Mouse (Mus musculus): ENCODE measurements around the gene Tas1r2. TPM values are rescaled to one million over a fixed set of nuclear protein-coding genes. Genes with fewer than 3 reads are reported as not detected.

Gene Tas1r2
- polyA plus RNA-seq, 1 experiment from 2014 or later, result not detected

DNA sequence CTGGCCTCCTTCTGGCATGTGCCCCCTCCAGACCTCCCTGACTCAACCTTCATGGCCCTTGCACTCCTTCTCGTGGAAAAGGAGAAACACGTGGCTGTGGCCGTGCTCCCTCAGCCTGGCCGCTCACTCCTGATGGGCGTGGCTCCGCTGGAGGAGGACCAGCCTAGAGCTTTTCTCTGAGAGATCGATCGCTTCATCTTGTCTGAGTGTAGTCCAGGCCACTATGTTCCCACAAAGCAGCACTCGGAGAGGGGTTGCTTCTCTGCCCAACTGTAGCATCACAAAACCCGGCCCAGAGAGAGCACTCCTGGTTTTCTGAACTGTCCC is 21.1 kb upstream of the Tas1r2 start:
- H3K36me3 ChIP-seq (ENCODE audit: insufficient read depth, low read length), result peaks cover 7% of the 10 kb centered on the region; the same call in 1 of the 2 replicates
- no peak for ATAC-seq (ENCODE audit: low FRiP score, low TSS enrichment)
- H3K4me3 ChIP-seq (ENCODE audit: low read length), result no peak overlapping the region
- 74% methylated on average over 10 of the region's 10 CpGs for WGBS
- no peak overlapping the region for H3K9ac ChIP-seq (replicated peaks; ENCODE audit: low read length)
- no peak overlapping the region for H3K27ac ChIP-seq (ENCODE audit: low read length)
- no peaks in the 10 kb centered on the region for H3K27me3 ChIP-seq (ENCODE audit: insufficient read depth, low read length)
- peaks cover 13% of the 10 kb centered on the region; the same call in 1 of the 2 replicates for H3K4me1 ChIP-seq (ENCODE audit: insufficient read depth, low read length)
- no peak overlapping the region for H3K4me2 ChIP-seq (replicated peaks; ENCODE audit: low read depth, low read length)
- no peaks in the 10 kb centered on the region for H3K9me3 ChIP-seq (ENCODE audit: low read length)

DNA sequence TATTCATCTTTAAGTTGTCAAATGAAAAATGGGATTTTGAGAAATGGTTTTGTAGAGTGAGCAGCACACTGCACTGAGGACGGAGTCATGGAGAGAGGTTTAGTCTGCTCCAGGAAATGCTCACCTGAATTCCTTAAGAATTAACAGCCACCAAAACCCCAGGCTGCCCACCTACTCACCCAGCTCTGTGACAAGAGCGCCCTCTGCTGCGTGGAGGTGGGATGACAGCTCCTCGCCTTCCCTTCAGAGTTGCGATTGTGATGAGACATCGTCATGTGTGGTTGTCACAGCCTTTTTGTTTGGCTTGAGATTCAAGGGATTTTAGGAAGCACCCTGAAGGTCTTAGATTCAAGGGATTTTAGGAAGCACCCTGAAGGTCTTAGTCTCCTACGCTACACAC is 17.0 kb upstream of the Tas1r2 start:
- Histone ChIP-seq H3K27ac (ENCODE audit: low read length) (no peak overlapping the region), H3K4me2 (replicated peaks; ENCODE audit: low read depth, low read length) (no peak overlapping the region), H3K27me3 (ENCODE audit: insufficient read depth, low read length) (peaks cover 8% of the 10 kb centered on the region; the same call in 1 of the 2 replicates), H3K9ac (replicated peaks; ENCODE audit: low read length) (no peak overlapping the region), H3K4me3 (ENCODE audit: low read length) (no peak overlapping the region), H3K9me3 (ENCODE audit: low read length) (no peaks in the 10 kb centered on the region), H3K4me1 (ENCODE audit: insufficient read depth, low read length) (peaks cover 43% of the 10 kb centered on the region), H3K36me3 (ENCODE audit: insufficient read depth, low read length) (peaks cover 7% of the 10 kb centered on the region; the same call in 1 of the 2 replicates)
- ATAC-seq (ENCODE audit: low FRiP score, low TSS enrichment), result no peak
- WGBS, result 33% methylated on average over 7 of the region's 7 CpGs

DNA sequence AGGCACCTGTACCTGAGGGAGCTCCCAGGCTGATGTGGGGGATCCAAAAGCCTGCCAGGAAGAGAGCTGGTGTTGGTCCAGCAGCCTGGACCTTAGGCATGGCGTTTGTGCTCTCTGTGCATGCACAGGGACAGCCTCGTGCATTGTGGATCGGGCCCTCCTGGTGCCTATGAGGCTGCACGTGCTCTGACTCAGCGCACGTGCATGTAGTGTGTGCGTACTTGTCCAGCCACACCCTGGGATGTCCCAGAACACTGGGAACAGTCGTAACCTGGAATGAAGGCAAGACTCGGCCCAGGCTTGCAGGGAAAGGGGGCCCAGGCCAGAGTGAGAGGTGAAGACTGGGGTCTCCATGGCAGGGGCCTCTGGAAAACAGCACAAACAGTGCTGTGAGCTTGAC is 15.5 kb upstream of the Tas1r2 start:
- Histone ChIP-seq H3K9ac (replicated peaks; ENCODE audit: low read length) (no peak overlapping the region; the same call in 1 of the 2 replicates), H3K27ac (ENCODE audit: low read length) (no peak overlapping the region), H3K9me3 (ENCODE audit: low read length) (no peaks in the 10 kb centered on the region), H3K4me2 (replicated peaks; ENCODE audit: low read depth, low read length) (no peak overlapping the region), H3K27me3 (ENCODE audit: insufficient read depth, low read length) (peaks cover 19% of the 10 kb centered on the region), H3K4me3 (ENCODE audit: low read length) (no peak overlapping the region), H3K4me1 (ENCODE audit: insufficient read depth, low read length) (peaks cover 47% of the 10 kb centered on the region), H3K36me3 (ENCODE audit: insufficient read depth, low read length) (peaks cover 7% of the 10 kb centered on the region; the same call in 1 of the 2 replicates)
- no peak for ATAC-seq (ENCODE audit: low FRiP score, low TSS enrichment)
- WGBS, result 88% methylated on average over 9 of the region's 9 CpGs

DNA sequence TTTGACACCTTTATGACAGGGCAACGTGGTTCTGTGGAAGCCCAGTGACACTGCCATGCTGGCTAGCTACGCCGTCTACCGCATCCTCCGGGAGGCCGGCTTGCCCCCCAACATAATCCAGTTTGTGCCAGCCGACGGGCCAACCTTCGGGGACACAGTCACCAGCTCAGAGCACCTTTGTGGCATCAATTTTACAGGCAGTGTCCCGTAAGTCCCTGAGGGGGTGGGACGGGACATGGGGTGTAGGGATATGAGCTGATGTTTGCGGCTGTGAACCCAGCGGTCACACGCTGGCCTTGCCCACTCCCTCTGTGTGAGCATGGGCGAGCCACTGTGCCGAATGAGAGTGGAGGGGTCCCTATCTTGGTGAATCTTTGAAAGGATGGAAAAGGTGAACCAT is 15.0 kb upstream of the Tas1r2 start:
- no peak overlapping the region for H3K9ac ChIP-seq (replicated peaks; ENCODE audit: low read length)
- peaks cover 47% of the 10 kb centered on the region for H3K4me1 ChIP-seq (ENCODE audit: insufficient read depth, low read length)
- no peaks in the 10 kb centered on the region for H3K9me3 ChIP-seq (ENCODE audit: low read length)
- no peak for ATAC-seq (ENCODE audit: low FRiP score, low TSS enrichment)
- H3K27ac ChIP-seq (ENCODE audit: low read length), result no peak overlapping the region
- peaks cover 24% of the 10 kb centered on the region for H3K27me3 ChIP-seq (ENCODE audit: insufficient read depth, low read length)
- WGBS, result 78% methylated on average over 16 of the region's 16 CpGs
- H3K36me3 ChIP-seq (ENCODE audit: insufficient read depth, low read length), result peaks cover 7% of the 10 kb centered on the region; the same call in 1 of the 2 replicates
- no peak overlapping the region for H3K4me2 ChIP-seq (replicated peaks; ENCODE audit: low read depth, low read length)
- H3K4me3 ChIP-seq (ENCODE audit: low read length), result no peak overlapping the region

DNA sequence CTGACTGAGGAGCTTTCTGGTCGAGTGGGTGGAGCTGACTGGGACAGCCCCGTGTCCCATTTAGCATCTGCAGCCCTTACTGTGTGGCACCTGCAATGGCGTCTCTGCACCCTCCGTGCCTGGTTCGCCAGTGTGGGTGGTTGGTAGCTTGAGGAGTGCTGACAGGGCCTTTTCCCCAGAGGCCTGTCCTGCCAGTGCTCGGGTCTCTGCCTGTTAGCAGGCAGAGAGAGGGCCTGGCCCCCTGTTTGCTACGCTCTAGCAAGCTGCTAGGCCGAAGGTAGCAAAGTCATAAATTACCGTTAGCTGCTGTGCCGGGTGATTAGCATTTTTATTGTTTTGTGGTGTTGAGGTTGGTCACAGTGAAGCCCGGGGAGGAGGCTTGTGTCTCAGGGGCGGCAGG is 13.5 kb upstream of the Tas1r2 start:
- Histone ChIP-seq H3K27ac (ENCODE audit: low read length) (peak overlapping the region; percentile 58), H3K4me2 (replicated peaks; ENCODE audit: low read depth, low read length) (0 out of 2 replicates have a peak overlapping the region, but pooled peaks have one; percentile 13), H3K9ac (replicated peaks; ENCODE audit: low read length) (no peak overlapping the region), H3K4me3 (ENCODE audit: low read length) (no peak overlapping the region), H3K4me1 (ENCODE audit: insufficient read depth, low read length) (peaks cover 47% of the 10 kb centered on the region), H3K36me3 (ENCODE audit: insufficient read depth, low read length) (peaks cover 14% of the 10 kb centered on the region), H3K9me3 (ENCODE audit: low read length) (no peaks in the 10 kb centered on the region), H3K27me3 (ENCODE audit: insufficient read depth, low read length) (peaks cover 24% of the 10 kb centered on the region)
- ATAC-seq (ENCODE audit: low FRiP score, low TSS enrichment), result peak; percentile 78
- WGBS, result 9% methylated on average over 12 of the region's 12 CpGs

DNA sequence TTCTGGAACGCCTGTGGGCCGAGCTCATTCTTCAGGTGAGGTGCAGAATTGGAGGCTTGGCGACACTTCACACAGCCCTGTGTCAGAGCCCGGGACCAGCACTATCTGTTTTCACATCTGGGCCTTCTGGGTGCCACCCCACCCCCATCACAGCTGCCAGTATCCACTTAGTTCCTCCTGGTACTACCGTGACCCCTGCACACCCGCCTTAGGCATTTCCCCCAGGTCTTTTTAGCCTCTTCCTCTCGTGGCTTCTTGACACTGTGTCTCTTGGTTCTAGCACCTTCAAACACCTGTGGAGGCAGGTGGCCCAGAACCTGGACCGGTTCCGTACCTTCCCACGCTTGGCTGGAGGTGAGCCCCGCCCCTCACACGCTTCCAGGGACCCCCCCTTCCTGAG is 13.0 kb upstream of the Tas1r2 start:
- Histone ChIP-seq H3K4me2 (replicated peaks; ENCODE audit: low read depth, low read length) (no peak overlapping the region), H3K27me3 (ENCODE audit: insufficient read depth, low read length) (peaks cover 24% of the 10 kb centered on the region), H3K4me3 (ENCODE audit: low read length) (no peak overlapping the region), H3K36me3 (ENCODE audit: insufficient read depth, low read length) (peaks cover 19% of the 10 kb centered on the region), H3K4me1 (ENCODE audit: insufficient read depth, low read length) (peaks cover 47% of the 10 kb centered on the region), H3K9ac (replicated peaks; ENCODE audit: low read length) (no peak overlapping the region), H3K9me3 (ENCODE audit: low read length) (no peaks in the 10 kb centered on the region), H3K27ac (ENCODE audit: low read length) (peak overlapping the region; percentile 58; the same call in 1 of the 2 replicates)
- 30% methylated on average over 12 of the region's 12 CpGs for WGBS
- ATAC-seq (ENCODE audit: low FRiP score, low TSS enrichment), result no peak; the same call in 1 of the 2 replicates

DNA sequence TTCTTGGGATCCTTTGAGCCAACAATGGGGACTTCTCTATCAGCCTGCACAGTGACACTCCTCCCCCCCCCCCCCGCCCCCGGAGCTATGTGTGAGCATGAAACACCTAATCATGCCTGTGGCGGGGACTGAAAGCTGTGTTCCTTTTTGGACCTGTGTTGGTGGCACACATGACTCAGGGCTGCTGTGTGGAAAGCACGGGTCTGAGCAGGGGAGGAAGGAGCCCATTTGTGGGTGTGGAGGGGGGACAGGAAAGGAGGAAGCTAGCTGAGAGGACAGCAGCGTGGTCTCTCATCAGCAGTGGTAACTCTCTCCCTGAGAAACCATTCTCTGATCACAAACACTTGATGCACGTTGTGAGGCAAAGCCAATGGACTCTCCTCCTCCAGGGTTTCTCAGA is 12.6 kb upstream of the Tas1r2 start:
- WGBS, result 32% methylated on average over 6 of the region's 6 CpGs
- no peak overlapping the region for H3K4me3 ChIP-seq (ENCODE audit: low read length)

DNA sequence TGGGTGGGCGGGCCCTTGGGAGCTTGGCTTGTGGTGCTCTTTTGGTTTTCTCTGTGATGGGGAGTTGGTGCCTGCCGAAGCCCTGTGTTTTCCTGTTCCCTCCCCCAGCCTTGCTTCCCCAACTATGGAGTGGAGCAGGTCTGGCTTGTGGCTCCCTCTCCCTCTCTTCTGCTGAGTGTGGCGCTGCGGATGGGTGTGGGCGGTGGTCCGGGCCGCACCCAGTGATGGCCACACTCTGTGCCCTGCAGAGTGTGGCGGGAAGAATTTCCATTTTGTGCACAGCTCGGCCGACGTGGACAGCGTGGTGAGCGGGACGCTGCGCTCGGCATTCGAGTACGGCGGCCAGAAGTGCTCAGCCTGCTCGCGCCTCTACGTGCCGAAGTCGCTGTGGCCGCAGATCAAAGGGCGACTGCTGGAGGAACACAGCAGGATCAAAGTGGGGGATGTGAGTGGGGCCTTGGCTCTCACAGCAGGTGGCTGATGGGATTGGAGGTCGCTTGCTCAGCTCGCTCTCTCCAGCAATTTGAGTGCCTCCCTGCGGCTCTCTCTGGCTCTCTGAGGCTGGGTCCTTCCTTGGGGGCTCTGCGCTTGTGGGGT is 11.4 kb upstream of the Tas1r2 start:
- WGBS, result 5% methylated on average over 30 of the region's 30 CpGs
- ATAC-seq (ENCODE audit: low FRiP score, low TSS enrichment), result 0 out of 2 replicates have a peak, but pooled peaks have one; percentile 5

More for the DNA sequence above, 12.6 kb upstream of the Tas1r2 start:
- no peak overlapping the region for H3K9ac ChIP-seq (replicated peaks; ENCODE audit: low read length)
- peaks cover 20% of the 10 kb centered on the region for H3K36me3 ChIP-seq (ENCODE audit: insufficient read depth, low read length)
- ATAC-seq (ENCODE audit: low FRiP score, low TSS enrichment), result no peak
- H3K4me2 ChIP-seq (replicated peaks; ENCODE audit: low read depth, low read length), result no peak overlapping the region
- H3K27ac ChIP-seq (ENCODE audit: low read length), result no peak overlapping the region
- H3K27me3 ChIP-seq (ENCODE audit: insufficient read depth, low read length), result peaks cover 24% of the 10 kb centered on the region
- peaks cover 47% of the 10 kb centered on the region for H3K4me1 ChIP-seq (ENCODE audit: insufficient read depth, low read length)
- H3K9me3 ChIP-seq (ENCODE audit: low read length), result no peaks in the 10 kb centered on the region

DNA sequence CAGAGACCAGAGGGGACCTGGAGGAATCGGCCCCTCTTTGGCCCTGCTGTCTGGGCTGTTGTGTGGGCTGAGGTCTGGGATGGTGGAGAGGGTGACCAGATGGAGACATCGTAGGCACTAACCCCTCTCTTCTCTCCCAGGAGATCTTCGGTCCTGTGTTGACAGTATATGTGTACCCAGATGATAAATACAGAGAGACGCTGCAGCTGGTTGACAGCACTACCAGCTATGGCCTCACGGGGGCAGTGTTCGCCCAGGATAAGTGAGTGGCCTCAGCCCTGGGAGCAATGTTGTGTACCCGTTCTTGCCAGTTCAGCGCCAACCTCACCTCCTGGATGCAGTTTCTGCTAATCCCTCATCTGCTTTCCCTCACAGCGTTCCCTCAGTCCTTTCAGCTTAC is 9.4 kb upstream of the Tas1r2 start:
- H3K4me1 ChIP-seq (ENCODE audit: insufficient read depth, low read length), result peaks cover 36% of the 10 kb centered on the region
- H3K36me3 ChIP-seq (ENCODE audit: insufficient read depth, low read length), result peaks cover 30% of the 10 kb centered on the region
- no peaks in the 10 kb centered on the region for H3K9me3 ChIP-seq (ENCODE audit: low read length)
- H3K27ac ChIP-seq (ENCODE audit: low read length), result no peak overlapping the region
- 21% methylated on average over 9 of the region's 9 CpGs for WGBS
- no peak for ATAC-seq (ENCODE audit: low FRiP score, low TSS enrichment)
- no peak overlapping the region for H3K9ac ChIP-seq (replicated peaks; ENCODE audit: low read length)
- H3K27me3 ChIP-seq (ENCODE audit: insufficient read depth, low read length), result peaks cover 24% of the 10 kb centered on the region
- no peak overlapping the region for H3K4me3 ChIP-seq (ENCODE audit: low read length)
- H3K4me2 ChIP-seq (replicated peaks; ENCODE audit: low read depth, low read length), result no peak overlapping the region

More for the DNA sequence above, 11.4 kb upstream of the Tas1r2 start:
- Histone ChIP-seq H3K9me3 (ENCODE audit: low read length) (no peaks in the 10 kb centered on the region), H3K9ac (replicated peaks; ENCODE audit: low read length) (peak overlapping the region; percentile 56), H3K27me3 (ENCODE audit: insufficient read depth, low read length) (peaks cover 24% of the 10 kb centered on the region), H3K4me1 (ENCODE audit: insufficient read depth, low read length) (peaks cover 47% of the 10 kb centered on the region), H3K27ac (ENCODE audit: low read length) (0 out of 2 replicates have a peak overlapping the region, but pooled peaks have one; percentile 38), H3K4me2 (replicated peaks; ENCODE audit: low read depth, low read length) (peak overlapping the region; percentile 49), H3K36me3 (ENCODE audit: insufficient read depth, low read length) (peaks cover 24% of the 10 kb centered on the region), H3K4me3 (ENCODE audit: low read length) (peak overlapping the region; percentile 29)

DNA sequence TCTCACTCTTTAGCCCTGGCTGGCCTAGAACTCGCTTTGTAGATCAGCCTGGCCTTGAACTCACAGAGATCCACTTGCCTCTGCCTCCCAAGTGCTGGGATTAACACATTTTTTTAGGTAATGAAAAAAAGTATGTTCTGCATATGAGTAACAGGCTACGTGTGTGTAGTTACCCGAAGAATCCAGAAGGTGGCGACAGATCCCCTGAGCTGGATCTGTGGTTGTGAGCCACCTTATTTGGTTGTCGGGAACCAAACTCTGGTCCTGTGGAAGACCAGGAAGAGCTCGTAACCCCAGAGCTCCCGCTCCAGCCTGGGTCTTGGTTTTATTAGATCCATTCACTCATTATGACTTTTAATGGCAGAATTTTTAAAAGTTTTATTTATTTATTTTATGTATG is 6.4 kb upstream of the Tas1r2 start:
- peaks cover 14% of the 10 kb centered on the region for H3K4me1 ChIP-seq (ENCODE audit: insufficient read depth, low read length)
- H3K4me2 ChIP-seq (replicated peaks; ENCODE audit: low read depth, low read length), result no peak overlapping the region
- no peaks in the 10 kb centered on the region for H3K9me3 ChIP-seq (ENCODE audit: low read length)
- no peak for ATAC-seq (ENCODE audit: low FRiP score, low TSS enrichment)
- peaks cover 30% of the 10 kb centered on the region for H3K36me3 ChIP-seq (ENCODE audit: insufficient read depth, low read length)
- WGBS, result 93% methylated on average over 7 of the region's 7 CpGs
- H3K27me3 ChIP-seq (ENCODE audit: insufficient read depth, low read length), result peaks cover 13% of the 10 kb centered on the region
- no peak overlapping the region for H3K27ac ChIP-seq (ENCODE audit: low read length)
- no peak overlapping the region for H3K9ac ChIP-seq (replicated peaks; ENCODE audit: low read length)
- H3K4me3 ChIP-seq (ENCODE audit: low read length), result no peak overlapping the region

Data from kidney, embryonic 16.5 days (tissue).